Mouse (Mus musculus) CH12.LX (cell line): ENCODE results near the gene Rfx4.

Experiments
- CHD2 ChIP-seq: IDR thresholded peaks from 2 replicates; pipeline ENCODE4 v1.6.1; 2011; ENCODE audit warnings: low read length, improper control_type of control experiment
- CTCF ChIP-seq, 2 experiments: IDR thresholded peaks in 1 of 2; conservative IDR thresholded peaks in 1 of 2; 2 replicates each; pipeline ENCODE4 v1.5.1; 2011 to 2012; ENCODE audit warnings: low read depth in 2 of 2, low read length in 2 of 2, improper control_type of control experiment in 1 of 2, inconsistent platforms in 1 of 2, mild to moderate bottlenecking in 1 of 2, moderate library complexity in 1 of 2
- E2F4 ChIP-seq: IDR thresholded peaks from 2 replicates; pipeline ENCODE4 v1.6.1; 2011; ENCODE audit warnings: low read depth, low read length, improper control_type of control experiment; ENCODE audit not compliant: insufficient replicate concordance
- EP300 ChIP-seq: IDR thresholded peaks from 2 replicates; pipeline ENCODE4 v1.6.1; 2011; ENCODE audit warnings: low read length, improper control_type of control experiment
- MAX ChIP-seq: IDR thresholded peaks from 2 replicates; pipeline ENCODE4 v1.6.1; 2011; ENCODE audit warnings: low read length, improper control_type of control experiment
- MAZ ChIP-seq: IDR thresholded peaks from 2 replicates; pipeline ENCODE4 v1.6.1; 2012; ENCODE audit warnings: low read depth, mild to moderate bottlenecking, inconsistent platforms, low read length, improper control_type of control experiment, moderate library complexity
- MXI1 ChIP-seq: IDR thresholded peaks from 2 replicates; pipeline ENCODE4 v1.6.1; 2011; ENCODE audit warnings: mild to moderate bottlenecking, low read depth, low read length, improper control_type of control experiment
- NELFE ChIP-seq: IDR thresholded peaks from 2 replicates; pipeline ENCODE4 v1.6.1; 2011; ENCODE audit warnings: low read depth, low read length, improper control_type of control experiment
- NRF1 ChIP-seq: IDR thresholded peaks from 2 replicates; pipeline ENCODE4 v1.6.1; 2014; ENCODE audit warnings: low read depth, mild to moderate bottlenecking, inconsistent platforms, low read length, improper control_type of control experiment, moderate library complexity
- POLR2A ChIP-seq: IDR thresholded peaks from 2 replicates; pipeline ENCODE4 v1.6.1; 2011; ENCODE audit warnings: low read depth, mild to moderate bottlenecking, improper control_type of control experiment, low read length
- RAD21 ChIP-seq: IDR thresholded peaks from 2 replicates; pipeline ENCODE4 v1.6.1; 2011; ENCODE audit warnings: low read depth, mild to moderate bottlenecking, low read length, improper control_type of control experiment, moderate library complexity
- USF1 ChIP-seq: IDR thresholded peaks from 2 replicates; pipeline ENCODE4 v1.6.1; 2014; ENCODE audit warnings: low read depth, mild to moderate bottlenecking, inconsistent platforms, low read length, improper control_type of control experiment
- ZC3H11A ChIP-seq: IDR thresholded peaks from 2 replicates; pipeline ENCODE4 v1.6.1; 2012; ENCODE audit warnings: low read depth, mild to moderate bottlenecking, inconsistent platforms, low read length, improper control_type of control experiment
- ZKSCAN1 ChIP-seq: IDR thresholded peaks from 2 replicates; pipeline ENCODE4 v1.6.1; 2012; ENCODE audit warnings: low read depth, inconsistent platforms, low read length, improper control_type of control experiment, borderline replicate concordance

- TF ChIP-seq POLR2A (peak; percentile 30; the same call in 1 of the 2 replicates), CTCF (conservative IDR thresholded peaks at IDR 0.05 in 1 of 2, IDR thresholded peaks at IDR 0.05 in 1 of 2; ENCODE audit: low read depth in 2 of 2, low read length in 2 of 2) (peak in 1 of 2 experiments; percentile 43; a peak in 2 of 4 replicates), MAX (peak; percentile 89), RAD21 (peak; percentile 11), CHD2 (peak; percentile 44; the same call in 1 of the 2 replicates), NRF1 (no peak), E2F4 (no peak), EP300 (peak; percentile 93), ZC3H11A (no peak), MXI1 (no peak; the same call in 1 of the 2 replicates), ZKSCAN1 (no peak), MAZ (0 out of 2 replicates have a peak, but pooled peaks have one; percentile 49), NELFE (no peak), USF1 (no peak)
Measured at GRCm38 (mm10) chr10:84815676-84816436, 60.0 kb downstream of the Rfx4 start.
